Mouse (Mus musculus) neutrophil, adult 5-6 weeks (primary cell): ENCODE results near the gene Fam240a. TPM values are rescaled to one million over a fixed set of nuclear protein-coding genes. Genes with fewer than 3 reads are reported as not detected.

ENCODE experiments used
- ATAC-seq: fragments of 151-379, 151-347 bp; 2 replicates; pipeline ENCODE4 v1.8.0; 2017; ENCODE audit warnings: mild to moderate bottlenecking, moderate TSS enrichment; ENCODE audit not compliant: insufficient number of reproducible peaks, poor library complexity, low FRiP score, severe bottlenecking; ENCODE audit errors: extremely low read depth
- total RNA-seq: library from RNA; stranded (forward); fragments of 200-1000 nt; gene quantifications from 2 replicates; pipeline ENCODE4 v1.2.3, GENCODE M21; 2017

The Fam240a gene
- total RNA-seq, 1 experiment from 2014 or later = 1.4 TPM

GRCm38 (mm10) chr9:110902271-110902670 lies 14.4 kb downstream of the Fam240a start:
- ATAC-seq = no peak

GRCm38 (mm10) chr9:110901204-110901603 lies 15.5 kb downstream of the Fam240a start:
- no peak for ATAC-seq

GRCm38 (mm10) chr9:110899451-110900008 lies 17.1 kb downstream of the Fam240a start:
- no peak for ATAC-seq

GRCm38 (mm10) chr9:110896595-110896994 lies 20.1 kb downstream of the Fam240a start:
- ATAC-seq = peak; percentile 28; the same call in 1 of the 2 replicates

- no peak for ATAC-seq
Observed at GRCm38 (mm10) chr9:110895994-110896393, 20.7 kb downstream of the Fam240a start.

- no peak for ATAC-seq
Observed at GRCm38 (mm10) chr9:110895507-110895906, 21.2 kb downstream of the Fam240a start.

GRCm38 (mm10) chr9:110893429-110893828 lies 23.2 kb downstream of the Fam240a start:
- no peak for ATAC-seq

- ATAC-seq = no peak
Observed at GRCm38 (mm10) chr9:110892552-110892951, 24.1 kb downstream of the Fam240a start.

- ATAC-seq = no peak
Observed at GRCm38 (mm10) chr9:110891077-110891828, 25.4 kb downstream of the Fam240a start.

GRCm38 (mm10) chr9:110890026-110890783 lies 26.5 kb downstream of the Fam240a start:
- ATAC-seq = no peak

GRCm38 (mm10) chr9:110888935-110889334 lies 27.7 kb downstream of the Fam240a start:
- ATAC-seq = no peak

GRCm38 (mm10) chr9:110887388-110888303 lies 29.0 kb downstream of the Fam240a start:
- ATAC-seq = no peak

GRCm38 (mm10) chr9:110881953-110882352 lies 34.7 kb downstream of the Fam240a start:
- no peak for ATAC-seq

GRCm38 (mm10) chr9:110880772-110881171 lies 35.9 kb downstream of the Fam240a start:
- no peak for ATAC-seq

GRCm38 (mm10) chr9:110879998-110880561 lies 36.6 kb downstream of the Fam240a start, which contains the start of gene Tmie:
Gene Tmie (minus strand): TSS chr9:110880113.
- no peak for ATAC-seq

- ATAC-seq = no peak
Observed at GRCm38 (mm10) chr9:110879191-110879920, 37.3 kb downstream of the Fam240a start, which contains the start of gene Als2cl. Gene Als2cl (plus strand): TSS chr9:110879870.

GRCm38 (mm10) chr9:110877888-110878287 lies 38.8 kb downstream of the Fam240a start:
- no peak for ATAC-seq

- no peak for ATAC-seq
Observed at GRCm38 (mm10) chr9:110877353-110877752, 39.3 kb downstream of the Fam240a start.
